Mouse (Mus musculus): ENCODE measurements around the gene Cebpz.

DNA sequence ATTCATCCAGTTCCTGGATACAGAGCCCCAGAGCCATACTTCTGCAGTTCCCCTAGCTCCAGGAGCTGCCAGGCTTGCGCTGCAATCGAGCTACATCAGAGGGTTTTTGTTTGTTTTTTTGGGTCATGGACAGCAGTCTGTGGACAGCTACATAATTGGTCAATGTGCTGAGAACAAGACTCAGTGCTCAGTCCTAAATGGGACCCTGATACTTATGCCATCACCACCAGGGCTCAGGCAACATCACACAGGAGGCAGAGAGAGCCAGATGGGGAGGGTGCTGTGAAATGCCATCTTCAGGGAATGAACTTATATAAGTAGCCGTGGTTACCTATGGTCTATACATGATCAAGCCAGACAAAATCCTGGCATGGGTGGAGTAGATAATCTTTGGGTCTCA, 31.6 kb upstream of the Cebpz start:
- TF ChIP-seq POLR2A (IDR thresholded peaks at IDR 0.05; ENCODE audit: low read depth, low read length), result no peak
- no peak for TF ChIP-seq CTCF (IDR thresholded peaks at IDR 0.05; ENCODE audit: extremely low read depth, insufficient read length, insufficient replicate concordance, low read depth, low read length)
